ENCODE assay signal across 35 mouse cellular contexts in genomic region chr2:129958120-129958519, GRCm38 (mm10). TPM values are rescaled to one million over a fixed set of nuclear protein-coding genes. Genes with fewer than 3 reads are reported as not detected.
DNase-seq lines count a peak whose midpoint lies in the region; ATAC-seq and TF ChIP-seq lines count a peak whose summit lies in the region.
"Had no signal": no experiment of that assay in that cellular context is flagged by ENCODE, and none has a peak within 500 bp of the region (broad histone marks: within the 10 kb centered on the region; RNA-seq: fewer than 3 reads in every experiment).

No protein-coding gene starts in this region.

- 32% methylated on average over 3 of the region's 3 CpGs for WGBS in hindbrain, embryonic 16.5 days
- WGBS in hindbrain, embryonic 13.5 days: 35% methylated on average over 3 of the region's 3 CpGs
- WGBS in midbrain, postnatal 0 days: 47% methylated on average over 3 of the region's 3 CpGs
- 45% methylated on average over 3 of the region's 3 CpGs for WGBS in midbrain, embryonic 13.5 days
- 75% methylated on average over 3 of the region's 3 CpGs for WGBS in limb, embryonic 10.5 days

- H3K4me1 ChIP-seq in hindbrain, embryonic 16.5 days (ENCODE audit: control insufficient read depth, insufficient read depth, low read depth, low read length): no peaks in the 10 kb centered on the region
- H3K4me1 ChIP-seq in hindbrain, embryonic 13.5 days (replicated peaks): peaks cover 6% of the 10 kb centered on the region
- H3K4me1 ChIP-seq in midbrain, postnatal 0 days (ENCODE audit: insufficient read depth, low read length): no peaks in the 10 kb centered on the region
- H3K4me1 ChIP-seq in midbrain, embryonic 13.5 days (replicated peaks): no peaks in the 10 kb centered on the region
- H3K4me1 ChIP-seq in limb, embryonic 10.5 days: peaks cover 17% of the 10 kb centered on the region
- H3K4me1 ChIP-seq: forebrain, embryonic 10.5 days had no signal

- no peak overlapping the region for H3K4me2 ChIP-seq in hindbrain, embryonic 16.5 days (ENCODE audit: low read length)
- no peak overlapping the region for H3K4me2 ChIP-seq in hindbrain, embryonic 13.5 days
- no peak overlapping the region for H3K4me2 ChIP-seq in midbrain, postnatal 0 days (ENCODE audit: low read depth, low read length, poor library complexity, severe bottlenecking)
- no peak overlapping the region for H3K4me2 ChIP-seq in midbrain, embryonic 13.5 days (replicated peaks)
- H3K4me2 ChIP-seq: embryonic facial prominence, embryonic 13.5 days; forebrain, embryonic 15.5 days; heart, embryonic 11.5 days; kidney, embryonic 15.5 days; neural tube, embryonic 15.5 days had no signal

- DNase-seq in cerebellum, postnatal 10 days: peak; percentile 72 to 81
- no peak for DNase-seq in cerebellum, adult 8-10 months
- DNase-seq in midbrain, postnatal 0 days (ENCODE audit: low spot score): peak; percentile 75
- no peak for DNase-seq in urinary bladder, postnatal 4 days (ENCODE audit: low spot score in 2 of 2)
- DNase-seq in limb, embryonic 10.5 days (ENCODE audit: low spot score): no peak
- DNase-seq: adrenal gland, adult 8-10 months; cerebellum, adult 9-11 months; gastrocnemius, postnatal 25 days; heart, adult 18-20 months; heart, postnatal 4 days; kidney, adult 18-20 months; kidney, postnatal 36 days; liver; lung, adult 2 months; lung, postnatal 10 days; right cerebral cortex, adult 18-20 months; spleen, adult 18-20 months; thymus, postnatal 14 days had no signal

- H3K9me3 ChIP-seq in hindbrain, embryonic 16.5 days (ENCODE audit: control insufficient read depth, low read length): no peaks in the 10 kb centered on the region
- H3K9me3 ChIP-seq in hindbrain, embryonic 13.5 days: no peaks in the 10 kb centered on the region
- no peaks in the 10 kb centered on the region for H3K9me3 ChIP-seq in midbrain, postnatal 0 days (ENCODE audit: low read length)
- H3K9me3 ChIP-seq in midbrain, embryonic 13.5 days: no peaks in the 10 kb centered on the region
- H3K9me3 ChIP-seq in limb, embryonic 10.5 days (replicated peaks): no peaks in the 10 kb centered on the region
- H3K9me3 ChIP-seq: embryonic facial prominence, embryonic 13.5 days; forebrain, embryonic 10.5 days; forebrain, embryonic 15.5 days; kidney, embryonic 15.5 days; neural tube, embryonic 15.5 days had no signal

- no peak overlapping the region for H3K27ac ChIP-seq in hindbrain, embryonic 16.5 days (ENCODE audit: low read depth, low read length)
- no peak overlapping the region for H3K27ac ChIP-seq in hindbrain, embryonic 13.5 days
- H3K27ac ChIP-seq in midbrain, postnatal 0 days (ENCODE audit: low read depth, low read length): no peak overlapping the region
- H3K27ac ChIP-seq in midbrain, embryonic 13.5 days: no peak overlapping the region
- no peak overlapping the region for H3K27ac ChIP-seq in limb, embryonic 10.5 days
- H3K27ac ChIP-seq: embryonic facial prominence, embryonic 13.5 days; forebrain, embryonic 10.5 days; forebrain, embryonic 15.5 days; kidney, embryonic 15.5 days; liver, embryonic 14.5 days; macrophage; neural tube, embryonic 15.5 days had no signal

- no peak for TF ChIP-seq CTCF in midbrain, postnatal 0 days (IDR thresholded peaks at IDR 0.05)

- no peak overlapping the region for H3K4me3 ChIP-seq in hindbrain, embryonic 16.5 days (ENCODE audit: low read length)
- H3K4me3 ChIP-seq in hindbrain, embryonic 13.5 days: no peak overlapping the region
- H3K4me3 ChIP-seq in midbrain, postnatal 0 days (ENCODE audit: low read depth, low read length): no peak overlapping the region
- no peak overlapping the region for H3K4me3 ChIP-seq in midbrain, embryonic 13.5 days (replicated peaks)
- H3K4me3 ChIP-seq in limb, embryonic 10.5 days: no peak overlapping the region
- H3K4me3 ChIP-seq: embryonic facial prominence, embryonic 13.5 days; forebrain, embryonic 10.5 days; forebrain, embryonic 15.5 days; kidney, embryonic 15.5 days; neural tube, embryonic 15.5 days had no signal

- ATAC-seq in hindbrain, embryonic 16.5 days: peak; percentile 60; the same call in 1 of the 2 replicates
- ATAC-seq in hindbrain, embryonic 13.5 days (ENCODE audit: low FRiP score): no peak
- ATAC-seq in midbrain, postnatal 0 days (ENCODE audit: low FRiP score): no peak
- ATAC-seq in midbrain, embryonic 13.5 days: no peak
- ATAC-seq: activated CD4-positive, CD25-positive, alpha-beta regulatory T cell, adult 4 months; forebrain, embryonic 15.5 days had no signal

- no peak overlapping the region for H3K9ac ChIP-seq in hindbrain, embryonic 16.5 days (ENCODE audit: low read depth, low read length)
- no peak overlapping the region for H3K9ac ChIP-seq in hindbrain, embryonic 13.5 days
- no peak overlapping the region for H3K9ac ChIP-seq in midbrain, postnatal 0 days (replicated peaks; ENCODE audit: low read length, poor library complexity, severe bottlenecking)
- H3K9ac ChIP-seq in midbrain, embryonic 13.5 days (replicated peaks): no peak overlapping the region
- H3K9ac ChIP-seq: embryonic facial prominence, embryonic 13.5 days; forebrain, embryonic 15.5 days; kidney, embryonic 15.5 days; liver, embryonic 14.5 days; neural tube, embryonic 15.5 days had no signal

- no peaks in the 10 kb centered on the region for H3K36me3 ChIP-seq in hindbrain, embryonic 16.5 days (ENCODE audit: control insufficient read depth, insufficient read depth, low read length)
- H3K36me3 ChIP-seq in hindbrain, embryonic 13.5 days: no peaks in the 10 kb centered on the region
- no peaks in the 10 kb centered on the region for H3K36me3 ChIP-seq in midbrain, postnatal 0 days (ENCODE audit: insufficient read depth, low read length)
- H3K36me3 ChIP-seq in midbrain, embryonic 13.5 days: no peaks in the 10 kb centered on the region
- no peaks in the 10 kb centered on the region for H3K36me3 ChIP-seq in limb, embryonic 10.5 days
- H3K36me3 ChIP-seq: embryonic facial prominence, embryonic 13.5 days; forebrain, embryonic 10.5 days; forebrain, embryonic 15.5 days; kidney, embryonic 15.5 days; neural tube, embryonic 15.5 days had no signal

- H3K27me3 ChIP-seq in hindbrain, embryonic 16.5 days (replicated peaks; ENCODE audit: control insufficient read depth, insufficient read depth, low read length): no peaks in the 10 kb centered on the region
- no peaks in the 10 kb centered on the region for H3K27me3 ChIP-seq in hindbrain, embryonic 13.5 days
- no peaks in the 10 kb centered on the region for H3K27me3 ChIP-seq in midbrain, postnatal 0 days (ENCODE audit: insufficient read depth, low read length)
- H3K27me3 ChIP-seq in midbrain, embryonic 13.5 days: no peaks in the 10 kb centered on the region
- no peaks in the 10 kb centered on the region; the same call in 1 of the 2 replicates for H3K27me3 ChIP-seq in limb, embryonic 10.5 days (ENCODE audit: low read depth, poor library complexity, severe bottlenecking)
- H3K27me3 ChIP-seq: embryonic facial prominence, embryonic 13.5 days; forebrain, embryonic 15.5 days; kidney, embryonic 15.5 days; neural tube, embryonic 15.5 days had no signal

RNA-seq across cellular contexts. Expression of gene Tgm3, which starts 54.0 kb away (rescaled TPM):
- not detected in 2 replicates for polyA plus RNA-seq in hindbrain, embryonic 16.5 days (2015; fragmentation: Nextera tagmentation; extraction: Ambion mirVana)
- 0.04 TPM in 1 of 2 replicates, not detected in the other for polyA plus RNA-seq in hindbrain, embryonic 13.5 days (2015; fragmentation: Nextera tagmentation; extraction: Ambion mirVana)
- 0.05 and 0.11 TPM in 2 replicates for total RNA-seq in midbrain, postnatal 0 days (2014; rRNA removed)
- polyA plus RNA-seq in midbrain, postnatal 0 days (2015; fragmentation: Nextera tagmentation; extraction: Ambion mirVana): 0.06 and 0.07 TPM in 2 replicates
- not detected in 2 replicates for polyA plus RNA-seq in midbrain, embryonic 13.5 days (2015; fragmentation: Nextera tagmentation; extraction: Ambion mirVana)
- polyA plus RNA-seq in limb, embryonic 10.5 days (2016; fragmentation: Nextera tagmentation; extraction: Ambion mirVana): 0.10 TPM in 1 of 2 replicates, not detected in the other
- total RNA-seq: CH12.LX; gastrocnemius, adult 18-20 months; gastrocnemius, postnatal 25 days; megakaryocyte-erythroid progenitor cell, adult 5-6 weeks had no signal
- polyA plus RNA-seq: activated CD4-positive, CD25-positive, alpha-beta regulatory T cell, adult 4 months; C2C12; forebrain, embryonic 10.5 days; forebrain, embryonic 15.5 days; heart, embryonic 11.5 days; heart, postnatal 0 days; kidney, embryonic 15.5 days; macrophage; neural tube, embryonic 15.5 days had no signal

Comparison
In these comparisons a context has a peak if more than half of its experiments do, and no peak if none do; other contexts are left out.
1. DNase-seq: peak in cerebellum, postnatal 10 days (2 of 2) and midbrain, postnatal 0 days (single experiment); none in cerebellum, adult 8-10 months (single experiment), urinary bladder, postnatal 4 days (0 of 2) and limb, embryonic 10.5 days (single experiment).